Mouse (Mus musculus): ENCODE measurements around the gene Loxl4. TPM values are rescaled to one million over a fixed set of nuclear protein-coding genes. Genes with fewer than 3 reads are reported as not detected.

Gene Loxl4
- polyA plus RNA-seq, 1 experiment: 2.9 TPM

DNA sequence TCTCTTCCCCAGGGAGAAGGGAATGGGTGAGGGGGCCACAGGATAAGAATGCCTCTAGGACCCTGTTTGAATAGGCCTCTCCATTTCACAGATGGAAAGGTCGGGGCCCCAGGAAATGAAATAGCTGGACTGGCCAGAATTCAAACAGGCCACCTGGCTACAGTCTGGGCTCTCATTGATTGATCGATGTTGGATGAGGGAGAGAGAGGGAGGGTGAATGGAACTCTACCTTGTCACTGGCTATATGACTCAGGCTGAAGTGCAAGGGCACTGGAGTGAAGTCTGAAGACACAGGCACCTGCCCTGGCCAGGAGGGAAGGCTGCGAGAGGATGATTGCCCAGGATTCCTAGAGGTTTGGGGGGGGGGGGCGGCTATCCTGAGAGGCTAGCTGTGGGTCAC is 867 bp downstream of the Loxl4 start:
- Histone ChIP-seq H3K36me3 (ENCODE audit: control insufficient read depth, insufficient read depth, low read length) (no peaks in the 10 kb centered on the region), H3K4me1 (ENCODE audit: control insufficient read depth, insufficient read depth, low read length) (no peaks in the 10 kb centered on the region), H3K4me3 (ENCODE audit: insufficient read depth, low read depth, low read length) (no peak overlapping the region), H3K27me3 (replicated peaks; ENCODE audit: control insufficient read depth, insufficient read depth, low read length) (no peaks in the 10 kb centered on the region), H3K27ac (ENCODE audit: insufficient read depth, low read depth, low read length) (no peak overlapping the region)
- WGBS: 85% methylated on average over 4 of the region's 4 CpGs
- TF ChIP-seq POLR2A (IDR thresholded peaks at IDR 0.05; ENCODE audit: low read depth, low read length): no peak
- no peak for TF ChIP-seq CTCF (conservative IDR thresholded peaks at IDR 0.05; ENCODE audit: insufficient read depth, insufficient read length, low read depth, low read length)
- no peak for DNase-seq

DNA sequence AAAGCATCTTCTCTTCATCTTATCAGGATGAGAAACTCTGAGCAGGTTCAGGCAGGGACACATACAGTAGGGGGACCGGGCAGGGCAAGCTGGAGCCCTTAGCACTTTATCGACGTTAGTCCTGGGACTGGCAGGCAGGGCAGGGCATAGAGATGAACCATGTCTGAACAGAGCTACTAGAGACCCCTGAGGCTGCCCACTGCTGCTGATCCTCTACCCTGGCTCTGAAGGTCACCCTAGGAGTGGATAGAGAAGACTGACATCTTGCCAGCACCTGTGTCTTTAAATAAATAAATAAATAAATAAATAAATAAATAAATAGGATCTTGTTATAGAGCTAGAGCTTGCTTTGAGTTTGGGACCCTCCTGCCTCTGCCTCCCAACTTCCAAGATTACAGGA is 2.9 kb downstream of the Loxl4 start:
- H3K27ac ChIP-seq (ENCODE audit: insufficient read depth, low read depth, low read length): no peak overlapping the region
- H3K4me1 ChIP-seq (ENCODE audit: control insufficient read depth, insufficient read depth, low read length): no peaks in the 10 kb centered on the region
- no peaks in the 10 kb centered on the region for H3K36me3 ChIP-seq (ENCODE audit: control insufficient read depth, insufficient read depth, low read length)
- TF ChIP-seq POLR2A (IDR thresholded peaks at IDR 0.05; ENCODE audit: low read depth, low read length) (no peak), CTCF (conservative IDR thresholded peaks at IDR 0.05; ENCODE audit: insufficient read depth, insufficient read length, low read depth, low read length) (no peak)
- no peaks in the 10 kb centered on the region for H3K27me3 ChIP-seq (replicated peaks; ENCODE audit: control insufficient read depth, insufficient read depth, low read length)
- DNase-seq: no peak
- 93% methylated on average over 3 of the region's 3 CpGs for WGBS
- no peak overlapping the region for H3K4me3 ChIP-seq (ENCODE audit: insufficient read depth, low read depth, low read length)

DNA sequence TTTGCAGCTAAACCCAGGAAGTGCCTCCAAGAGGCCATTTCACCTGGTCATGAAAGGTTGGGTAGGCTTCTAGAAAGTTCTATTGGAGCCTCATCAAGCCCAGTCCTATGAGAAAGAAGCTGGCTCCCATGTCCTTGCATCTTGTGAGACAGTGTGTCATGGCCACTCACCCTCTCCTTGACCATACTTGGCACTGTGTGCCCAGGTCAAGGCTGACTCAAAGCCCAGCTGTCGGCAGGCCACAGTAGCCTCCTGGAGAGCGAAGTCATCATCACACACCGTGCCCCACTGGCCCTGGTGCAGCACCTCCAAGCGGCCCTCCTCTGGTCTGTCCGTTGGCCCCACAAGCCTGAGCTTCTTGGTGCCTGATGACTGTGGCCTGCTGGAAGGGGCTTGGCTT is 4.5 kb downstream of the Loxl4 start:
- no peaks in the 10 kb centered on the region for H3K36me3 ChIP-seq (ENCODE audit: control insufficient read depth, insufficient read depth, low read length)
- TF ChIP-seq CTCF (conservative IDR thresholded peaks at IDR 0.05; ENCODE audit: insufficient read depth, insufficient read length, low read depth, low read length) (no peak), POLR2A (IDR thresholded peaks at IDR 0.05; ENCODE audit: low read depth, low read length) (no peak)
- WGBS: 94% methylated on average over 5 of the region's 5 CpGs
- H3K4me3 ChIP-seq (ENCODE audit: insufficient read depth, low read depth, low read length): no peak overlapping the region
- no peak for DNase-seq
- no peaks in the 10 kb centered on the region for H3K27me3 ChIP-seq (replicated peaks; ENCODE audit: control insufficient read depth, insufficient read depth, low read length)
- no peaks in the 10 kb centered on the region for H3K4me1 ChIP-seq (ENCODE audit: control insufficient read depth, insufficient read depth, low read length)
- H3K27ac ChIP-seq (ENCODE audit: insufficient read depth, low read depth, low read length): no peak overlapping the region

DNA sequence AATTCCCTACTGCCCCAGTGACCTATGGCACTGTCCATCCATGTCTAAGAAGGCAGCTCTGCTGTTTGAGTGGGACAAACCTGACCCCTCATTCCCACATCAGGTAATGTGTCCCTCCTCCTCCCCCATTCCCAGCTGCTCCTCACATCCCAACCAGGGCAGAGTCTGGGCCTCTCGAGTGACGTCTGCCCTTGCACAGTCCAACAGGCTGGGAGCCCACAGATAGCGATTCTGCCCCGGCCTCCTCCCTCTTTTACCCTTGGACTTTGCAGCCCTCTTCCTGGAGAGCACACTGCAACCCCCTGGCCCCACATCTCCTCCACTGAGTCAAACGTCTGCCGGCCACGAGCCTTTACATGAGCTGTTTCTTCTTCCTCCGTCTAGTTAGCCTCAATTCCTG is 10.0 kb downstream of the Loxl4 start:
- no peaks in the 10 kb centered on the region for H3K36me3 ChIP-seq (ENCODE audit: control insufficient read depth, insufficient read depth, low read length)
- WGBS: 52% methylated on average over 8 of the region's 8 CpGs
- no peak overlapping the region for H3K27ac ChIP-seq (ENCODE audit: insufficient read depth, low read depth, low read length)
- no peaks in the 10 kb centered on the region for H3K27me3 ChIP-seq (replicated peaks; ENCODE audit: control insufficient read depth, insufficient read depth, low read length)
- H3K4me3 ChIP-seq (ENCODE audit: insufficient read depth, low read depth, low read length): no peak overlapping the region
- DNase-seq: no peak
- TF ChIP-seq POLR2A (IDR thresholded peaks at IDR 0.05; ENCODE audit: low read depth, low read length): no peak
- no peak for TF ChIP-seq CTCF (conservative IDR thresholded peaks at IDR 0.05; ENCODE audit: insufficient read depth, insufficient read length, low read depth, low read length)
- peaks cover 12% of the 10 kb centered on the region; the same call in 1 of the 2 replicates for H3K4me1 ChIP-seq (ENCODE audit: control insufficient read depth, insufficient read depth, low read length)

DNA sequence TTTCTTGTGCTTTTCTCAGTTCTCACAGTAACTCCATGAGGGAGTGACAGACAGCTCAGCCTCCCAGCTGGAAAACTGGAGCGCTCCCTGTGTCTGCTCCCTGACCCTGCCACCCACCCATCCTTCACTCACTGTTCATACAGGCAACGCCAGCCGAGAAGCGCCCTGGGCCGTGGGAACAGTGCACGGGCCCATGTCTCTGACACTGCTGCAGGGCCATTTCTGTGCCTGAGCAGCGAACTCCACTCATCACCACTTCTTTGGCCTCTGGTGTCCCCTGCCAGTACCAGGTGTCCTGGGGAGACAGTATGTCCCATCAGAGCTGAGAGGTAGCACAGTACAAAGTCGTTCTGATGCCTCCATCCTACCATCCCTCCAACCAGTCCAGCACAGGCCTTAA is 10.6 kb downstream of the Loxl4 start:
- Histone ChIP-seq H3K4me3 (ENCODE audit: insufficient read depth, low read depth, low read length) (no peak overlapping the region), H3K4me1 (ENCODE audit: control insufficient read depth, insufficient read depth, low read length) (peaks cover 12% of the 10 kb centered on the region; the same call in 1 of the 2 replicates), H3K27me3 (replicated peaks; ENCODE audit: control insufficient read depth, insufficient read depth, low read length) (no peaks in the 10 kb centered on the region), H3K27ac (ENCODE audit: insufficient read depth, low read depth, low read length) (no peak overlapping the region), H3K36me3 (ENCODE audit: control insufficient read depth, insufficient read depth, low read length) (no peaks in the 10 kb centered on the region)
- DNase-seq: no peak
- TF ChIP-seq POLR2A (IDR thresholded peaks at IDR 0.05; ENCODE audit: low read depth, low read length) (no peak), CTCF (conservative IDR thresholded peaks at IDR 0.05; ENCODE audit: insufficient read depth, insufficient read length, low read depth, low read length) (no peak)
- 71% methylated on average over 8 of the region's 8 CpGs for WGBS

DNA sequence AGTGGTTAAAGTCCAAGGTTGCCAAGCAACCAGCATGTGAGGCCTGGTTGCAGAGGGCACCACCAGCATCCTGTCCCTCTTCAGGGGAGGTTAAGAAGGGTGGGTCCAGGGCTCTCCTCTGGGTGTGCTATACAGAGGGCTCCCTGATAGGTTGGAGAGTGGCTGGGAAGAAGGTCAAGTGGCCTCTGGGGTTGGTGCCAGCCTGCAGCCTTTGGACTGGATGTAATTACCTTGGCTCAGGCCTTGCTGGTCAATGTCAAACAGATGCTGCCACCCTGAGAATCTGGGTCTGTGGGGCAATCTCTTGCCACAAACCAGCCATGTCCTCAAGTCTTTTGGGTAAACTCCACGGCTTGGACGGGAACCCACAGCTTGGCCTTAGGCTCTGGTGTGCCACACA is 11.2 kb downstream of the Loxl4 start:
- H3K4me1 ChIP-seq (ENCODE audit: control insufficient read depth, insufficient read depth, low read length): peaks cover 12% of the 10 kb centered on the region; the same call in 1 of the 2 replicates
- no peaks in the 10 kb centered on the region for H3K27me3 ChIP-seq (replicated peaks; ENCODE audit: control insufficient read depth, insufficient read depth, low read length)
- no peak overlapping the region for H3K27ac ChIP-seq (ENCODE audit: insufficient read depth, low read depth, low read length)
- DNase-seq: peak; percentile 79
- no peaks in the 10 kb centered on the region for H3K36me3 ChIP-seq (ENCODE audit: control insufficient read depth, insufficient read depth, low read length)
- TF ChIP-seq CTCF (conservative IDR thresholded peaks at IDR 0.05; ENCODE audit: insufficient read depth, insufficient read length, low read depth, low read length): no peak
- no peak overlapping the region for H3K4me3 ChIP-seq (ENCODE audit: insufficient read depth, low read depth, low read length)
- WGBS: 82% methylated on average over 2 of the region's 2 CpGs

DNA sequence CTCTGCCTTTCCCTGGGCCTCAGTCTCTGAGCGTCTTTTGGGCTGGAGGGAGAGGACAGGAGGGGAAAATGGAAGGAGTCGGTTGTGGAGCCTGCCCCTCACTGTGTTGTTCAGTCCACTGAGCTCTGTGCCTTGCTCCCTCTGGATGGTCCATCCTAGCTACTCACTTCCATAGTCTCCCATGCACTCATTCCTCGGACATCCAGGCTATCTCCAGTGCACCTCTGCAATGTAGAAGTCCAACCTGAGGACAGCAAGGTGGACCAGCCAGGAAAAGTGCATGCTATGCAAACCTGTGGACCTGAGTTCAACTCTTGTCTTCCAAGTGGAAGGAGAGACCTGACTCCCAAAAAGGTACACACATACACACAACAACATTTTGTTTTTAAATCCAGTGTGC is 12.0 kb downstream of the Loxl4 start:
- Histone ChIP-seq H3K27ac (ENCODE audit: insufficient read depth, low read depth, low read length) (no peak overlapping the region), H3K4me1 (ENCODE audit: control insufficient read depth, insufficient read depth, low read length) (peaks cover 12% of the 10 kb centered on the region; the same call in 1 of the 2 replicates), H3K27me3 (replicated peaks; ENCODE audit: control insufficient read depth, insufficient read depth, low read length) (no peaks in the 10 kb centered on the region), H3K4me3 (ENCODE audit: insufficient read depth, low read depth, low read length) (no peak overlapping the region), H3K36me3 (ENCODE audit: control insufficient read depth, insufficient read depth, low read length) (no peaks in the 10 kb centered on the region)
- TF ChIP-seq POLR2A (IDR thresholded peaks at IDR 0.05; ENCODE audit: low read depth, low read length) (no peak), CTCF (conservative IDR thresholded peaks at IDR 0.05; ENCODE audit: insufficient read depth, insufficient read length, low read depth, low read length) (no peak)
- no peak for DNase-seq
- WGBS: 48% methylated on average over 3 of the region's 3 CpGs

DNA sequence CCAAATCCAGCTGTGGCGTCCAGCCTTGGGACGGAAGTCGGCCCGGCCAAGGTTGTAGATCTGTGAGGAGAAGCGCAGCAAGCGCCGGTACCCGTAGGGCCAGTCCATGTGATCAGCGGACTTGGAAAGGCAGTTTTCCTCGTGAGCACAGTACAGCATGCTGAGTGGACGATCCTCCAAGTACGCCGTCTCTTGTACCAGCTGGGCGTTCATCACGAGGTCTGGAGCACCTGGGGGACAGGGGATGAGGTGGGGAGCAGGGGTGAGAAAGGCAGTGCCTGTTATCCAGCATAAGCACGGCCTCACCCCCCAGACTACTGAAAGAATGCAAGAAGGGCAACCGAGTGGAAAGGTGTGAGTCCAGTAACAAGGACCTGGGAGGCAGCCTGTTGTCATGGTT is 12.7 kb downstream of the Loxl4 start:
- no peaks in the 10 kb centered on the region for H3K36me3 ChIP-seq (ENCODE audit: control insufficient read depth, insufficient read depth, low read length)
- H3K4me3 ChIP-seq (ENCODE audit: insufficient read depth, low read depth, low read length): no peak overlapping the region
- TF ChIP-seq CTCF (conservative IDR thresholded peaks at IDR 0.05; ENCODE audit: insufficient read depth, insufficient read length, low read depth, low read length): no peak
- no peak for TF ChIP-seq POLR2A (IDR thresholded peaks at IDR 0.05; ENCODE audit: low read depth, low read length)
- H3K27me3 ChIP-seq (replicated peaks; ENCODE audit: control insufficient read depth, insufficient read depth, low read length): no peaks in the 10 kb centered on the region
- H3K27ac ChIP-seq (ENCODE audit: insufficient read depth, low read depth, low read length): no peak overlapping the region
- DNase-seq: peak; percentile 62
- 43% methylated on average over 17 of the region's 17 CpGs for WGBS
- H3K4me1 ChIP-seq (ENCODE audit: control insufficient read depth, insufficient read depth, low read length): peaks cover 12% of the 10 kb centered on the region; the same call in 1 of the 2 replicates
